Mouse (Mus musculus): ENCODE measurements around the gene Cyp27b1.

Cyp27b1 gene

DNA sequence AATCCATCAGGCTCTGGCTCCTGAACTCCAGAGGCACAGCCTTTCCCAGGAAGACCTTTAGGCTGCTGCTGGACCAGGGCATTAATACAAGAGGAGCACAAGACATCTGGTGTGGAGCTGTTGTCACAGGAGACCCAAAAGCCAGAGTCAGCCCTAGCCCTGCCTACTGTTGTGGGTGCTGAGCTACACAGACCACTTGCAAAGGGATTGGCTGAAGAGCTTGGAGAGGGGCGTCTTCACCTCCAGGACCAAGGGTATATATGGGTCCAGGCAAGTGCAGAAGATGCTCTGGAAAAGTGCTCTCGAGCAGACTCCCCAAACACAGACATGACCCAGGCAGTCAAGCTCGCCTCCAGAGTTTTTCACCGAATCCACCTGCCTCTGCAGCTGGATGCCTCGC, at the start of gene Cyp27b1:
TSS of gene Cyp27b1 (plus strand) at position 297 of the 400 bp plus-strand sequence.
- DNase-seq (ENCODE audit: extremely low read depth, low read depth): no peak

DNA sequence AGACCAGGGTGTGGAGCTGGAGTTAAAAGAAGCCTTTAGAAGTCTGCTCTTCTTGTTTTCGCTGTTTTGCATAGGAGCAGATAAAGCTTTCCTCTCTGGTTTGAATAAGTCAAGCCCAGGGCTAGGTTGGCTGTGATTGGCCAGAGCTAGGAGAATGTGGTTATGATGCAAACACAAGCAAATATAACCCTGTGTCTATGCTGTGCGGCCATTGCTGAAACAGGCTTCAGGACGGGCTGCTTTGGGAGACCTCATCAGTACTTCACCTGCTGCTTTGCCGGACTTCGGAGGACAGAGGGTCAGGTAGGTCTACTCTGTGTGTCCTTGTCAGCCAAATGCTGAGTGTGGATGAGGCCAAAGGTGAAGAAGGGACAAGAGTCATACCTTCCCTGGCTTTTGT, 47.5 kb upstream of the Cyp27b1 start, which contains the start of gene Avil:
TSS of gene Avil (plus strand) at position 181 of the 400 bp plus-strand sequence.
- DNase-seq (ENCODE audit: extremely low read depth, low read depth): no peak

DNA sequence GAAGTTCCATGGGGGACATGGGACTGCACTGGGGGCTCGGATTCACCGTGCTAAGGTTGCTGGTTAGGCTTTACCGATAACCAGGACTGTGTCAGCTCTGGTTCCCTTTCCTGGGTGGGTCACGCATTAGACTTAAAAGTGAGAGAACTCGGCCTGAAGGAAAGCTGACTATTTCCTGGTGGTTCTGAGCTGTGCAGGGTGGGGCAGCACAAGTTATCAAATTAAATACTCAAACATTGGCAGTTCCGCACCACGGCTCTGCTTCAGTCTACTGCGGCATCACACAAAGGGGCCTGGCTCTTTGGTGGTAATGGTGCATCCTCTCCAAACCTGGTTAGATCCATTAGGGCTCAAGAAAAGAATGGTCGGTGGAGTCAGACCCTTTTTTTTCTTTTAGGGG, 46.8 kb upstream of the Cyp27b1 start:
- no peak for DNase-seq (ENCODE audit: extremely low read depth, low read depth)

DNA sequence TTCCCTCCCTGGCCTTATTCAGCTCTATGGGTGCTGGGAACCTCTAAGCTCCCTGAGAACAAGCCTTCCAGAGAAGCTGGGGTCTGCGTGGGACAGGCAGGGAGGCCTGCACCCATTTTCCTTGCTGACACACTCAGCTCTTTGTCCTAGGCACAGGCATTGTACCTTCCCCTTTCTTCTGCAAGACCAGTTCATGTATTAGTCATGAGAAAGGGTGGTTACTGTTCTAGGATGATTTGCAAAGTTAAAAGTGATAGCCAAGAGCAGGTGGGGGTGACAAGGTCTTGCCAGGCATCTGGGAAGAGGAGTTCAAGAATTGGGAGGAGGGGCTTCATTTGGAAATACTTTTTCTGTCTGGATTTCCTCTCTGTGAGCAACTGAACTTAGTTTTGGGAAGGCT, 46.0 kb upstream of the Cyp27b1 start:
- no peak for DNase-seq (ENCODE audit: extremely low read depth, low read depth)

DNA sequence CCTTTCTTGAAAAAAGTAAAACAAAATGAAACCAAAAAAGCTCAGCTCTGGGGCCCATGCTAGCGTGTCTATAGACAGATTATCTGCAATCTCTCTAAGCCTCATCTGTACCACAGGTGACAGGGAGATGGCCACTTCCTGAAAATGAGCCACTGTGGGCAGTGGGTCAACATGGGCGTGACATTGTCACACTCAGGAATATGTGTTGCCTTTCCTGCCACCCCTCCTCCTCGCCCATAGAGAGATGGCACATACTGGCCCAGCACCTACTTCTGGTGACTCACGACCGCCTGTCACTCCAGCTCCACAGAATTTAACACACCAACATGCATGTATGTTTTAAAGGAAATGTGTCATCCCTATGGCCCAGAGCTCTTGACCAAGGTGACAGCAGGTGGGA, 45.3 kb upstream of the Cyp27b1 start:
- DNase-seq (ENCODE audit: extremely low read depth, low read depth): no peak

DNA sequence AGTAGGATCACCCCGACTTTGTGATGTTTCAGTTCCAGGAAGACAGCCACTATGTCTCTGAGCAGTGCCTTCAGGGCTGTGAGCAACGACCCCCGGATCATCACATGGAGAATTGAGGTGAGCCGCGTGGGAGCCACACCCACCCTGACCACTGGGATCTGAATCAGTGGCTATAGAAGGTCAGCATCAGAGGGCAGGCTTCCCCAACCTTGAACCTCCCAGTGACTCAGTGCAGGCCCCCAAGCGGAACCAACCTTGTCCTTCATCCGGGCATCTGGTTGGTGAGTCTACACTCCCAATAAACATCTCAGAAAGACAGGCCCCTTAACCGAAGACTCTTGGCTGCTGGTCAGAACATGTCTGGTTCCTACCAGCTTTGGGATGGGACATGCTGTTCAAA, 44.7 kb upstream of the Cyp27b1 start:
- no peak for DNase-seq (ENCODE audit: extremely low read depth, low read depth)

DNA sequence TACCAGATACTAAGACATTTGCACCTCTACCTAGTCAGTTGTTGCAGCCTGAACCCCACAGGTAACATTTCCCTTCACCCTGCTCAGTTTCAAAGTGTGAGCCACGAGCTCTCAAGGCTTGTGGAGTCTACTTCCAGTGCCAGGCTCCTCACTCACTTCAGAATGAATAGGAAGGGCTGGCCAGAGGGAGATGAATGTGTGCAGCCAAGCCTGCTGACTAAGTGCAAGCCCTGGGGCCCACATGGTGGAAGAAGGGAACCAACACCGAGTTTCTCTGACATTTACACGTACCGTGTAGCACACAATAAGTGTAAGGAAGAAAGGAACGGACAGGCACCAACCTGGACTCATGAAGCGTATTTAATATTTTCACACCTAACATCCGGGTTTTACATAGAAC, 44.2 kb upstream of the Cyp27b1 start:
- no peak for DNase-seq (ENCODE audit: extremely low read depth, low read depth)

DNA sequence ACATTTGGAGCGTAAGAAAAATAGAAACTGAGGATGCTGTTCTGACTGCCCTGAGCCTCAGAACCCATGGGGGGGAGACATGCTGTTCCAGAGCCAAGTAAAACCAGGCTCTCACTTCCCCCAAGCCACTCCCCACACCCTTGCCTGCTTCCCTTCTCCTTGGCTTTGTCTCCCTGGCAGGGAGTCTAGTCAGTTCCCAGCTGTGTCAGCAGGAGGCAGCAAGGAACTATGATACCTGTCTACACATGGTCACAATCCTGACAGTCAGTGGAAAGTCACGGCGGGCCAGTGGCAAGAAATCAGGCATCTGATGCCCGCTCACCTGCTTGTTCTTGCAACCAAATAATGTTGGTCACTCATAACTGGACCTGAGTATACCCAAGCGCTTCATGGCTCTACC, 31.6 kb upstream of the Cyp27b1 start:
- DNase-seq (ENCODE audit: extremely low read depth, low read depth): no peak

DNA sequence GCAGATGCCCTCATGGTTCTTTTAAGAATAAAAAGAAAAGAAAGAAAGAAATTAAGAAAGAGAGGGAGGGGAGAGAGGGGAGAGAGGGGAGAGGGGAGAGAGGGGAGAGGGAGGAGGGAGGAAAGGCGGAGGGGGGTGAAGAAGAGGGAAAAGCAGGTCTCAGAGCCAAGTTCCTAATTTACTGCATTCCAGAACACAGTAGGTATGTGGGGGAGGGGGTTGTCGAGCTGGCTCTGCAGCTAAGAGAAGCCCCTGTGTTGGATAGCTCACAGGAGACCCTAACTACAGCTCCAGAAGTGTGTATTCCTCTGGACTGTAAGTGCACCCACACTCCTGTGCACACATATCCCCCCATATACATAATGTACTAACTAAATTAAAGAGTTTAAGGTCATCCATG, 31.0 kb upstream of the Cyp27b1 start:
- DNase-seq (ENCODE audit: extremely low read depth, low read depth): no peak

DNA sequence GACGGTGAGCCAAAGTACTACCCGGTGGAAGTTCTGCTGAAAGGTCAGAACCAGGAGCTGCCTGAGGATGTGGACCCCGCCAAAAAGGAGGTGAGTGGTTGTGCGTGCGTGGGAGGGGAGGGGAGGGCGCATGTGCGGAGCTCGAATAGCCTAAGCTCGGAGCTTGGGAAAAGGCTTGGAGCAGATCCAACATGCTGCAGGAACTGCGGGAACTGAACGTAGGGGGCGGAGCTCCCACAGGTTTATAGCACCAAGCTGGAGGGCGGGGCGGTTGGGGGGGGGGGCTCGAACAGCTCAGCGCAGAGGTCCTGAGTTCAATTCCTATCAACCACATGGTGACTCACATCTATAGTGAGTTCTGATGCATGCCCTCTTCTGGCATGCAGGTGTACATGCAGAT, 29.6 kb upstream of the Cyp27b1 start:
- no peak for DNase-seq (ENCODE audit: extremely low read depth, low read depth)

DNA sequence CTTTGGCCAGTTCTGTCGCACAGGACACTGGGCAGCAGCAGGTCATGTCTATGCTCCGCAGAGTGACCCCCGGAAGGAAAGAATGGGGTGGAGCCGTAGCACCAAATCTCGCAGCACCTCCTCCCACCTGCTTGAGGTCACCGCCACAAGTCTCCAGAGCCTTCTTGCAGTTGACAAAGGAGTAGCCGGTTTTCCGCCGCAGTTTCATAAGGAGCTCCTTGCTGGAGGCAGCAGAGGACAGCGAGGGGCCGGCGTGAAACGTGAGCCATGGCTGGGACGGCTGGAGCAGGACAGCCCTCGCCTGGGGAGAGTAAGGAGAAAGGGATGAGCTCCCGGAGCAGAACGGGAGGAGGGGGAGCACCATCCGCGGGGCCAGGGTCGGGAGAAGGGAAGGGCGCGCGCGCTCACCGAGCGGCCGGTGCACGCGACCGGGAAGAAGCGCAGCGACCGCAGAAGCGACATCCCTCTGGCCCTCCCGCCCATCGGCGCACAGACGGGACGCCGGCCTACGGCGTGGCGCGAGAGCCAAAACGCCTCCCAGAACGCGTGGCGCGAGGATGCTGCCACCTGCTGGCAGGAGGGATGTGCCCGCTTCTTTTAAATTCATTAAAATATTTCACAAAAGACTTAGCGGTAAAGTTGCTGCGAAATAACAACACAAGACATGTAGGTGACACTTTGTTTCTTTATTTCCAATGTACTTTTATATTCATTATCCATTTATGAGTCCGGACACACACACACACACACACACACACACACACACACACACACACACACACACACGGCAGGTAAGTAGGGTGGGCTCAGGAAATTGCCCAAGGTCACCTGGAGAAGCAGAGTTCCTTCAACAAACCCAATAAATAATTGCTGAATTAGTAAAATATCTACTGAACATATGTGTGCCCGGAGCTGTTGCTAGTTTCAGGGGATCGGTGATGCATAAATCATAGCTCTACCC, 17.4 kb upstream of the Cyp27b1 start, which contains the start of gene Tsfm:
TSS of gene Tsfm (minus strand) at position 505 of the 961 bp plus-strand sequence.
- DNase-seq (ENCODE audit: extremely low read depth, low read depth): peak; percentile 65

DNA sequence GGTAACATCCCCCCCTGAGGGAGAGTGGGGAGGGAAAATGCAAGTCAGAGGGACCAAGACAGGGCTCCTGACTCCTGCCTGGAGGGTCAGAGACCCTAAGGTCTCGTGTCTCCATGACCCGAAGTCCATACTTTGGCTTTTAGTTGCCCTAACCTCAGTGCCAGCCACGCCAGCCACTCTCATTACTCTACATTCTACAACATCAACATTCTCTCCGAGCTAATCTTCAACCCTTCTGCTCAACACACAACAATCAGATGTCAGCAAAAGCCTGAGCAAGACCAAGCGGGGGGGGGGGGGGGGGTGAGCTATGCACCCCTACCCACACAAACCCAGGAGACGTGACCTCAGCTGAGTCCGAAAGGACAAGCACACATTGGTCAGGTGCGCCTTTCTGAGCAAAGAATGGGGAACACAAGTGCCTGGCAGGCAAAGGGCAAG, 14.7 kb upstream of the Cyp27b1 start:
- no peak for DNase-seq (ENCODE audit: extremely low read depth, low read depth)

DNA sequence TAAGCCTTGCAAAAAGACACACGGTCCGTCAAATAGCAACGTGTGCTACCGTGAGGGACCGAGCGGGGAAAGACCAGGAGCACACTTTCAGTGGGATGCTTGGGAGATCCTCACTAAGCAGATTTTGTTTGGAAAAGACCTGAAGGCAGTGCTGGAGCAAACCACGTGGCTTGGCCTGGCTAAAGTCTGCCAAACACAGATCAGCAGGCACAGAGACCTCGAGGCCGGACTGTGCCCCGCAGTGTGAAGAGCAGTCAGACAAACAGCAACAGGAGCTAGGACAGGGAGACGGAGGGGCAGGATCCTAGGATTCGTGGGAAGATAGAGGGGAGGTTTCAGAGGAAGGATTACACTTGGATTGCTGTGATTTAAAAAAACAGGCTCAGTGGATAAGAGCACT, 11.8 kb upstream of the Cyp27b1 start:
- DNase-seq (ENCODE audit: extremely low read depth, low read depth): no peak

DNA sequence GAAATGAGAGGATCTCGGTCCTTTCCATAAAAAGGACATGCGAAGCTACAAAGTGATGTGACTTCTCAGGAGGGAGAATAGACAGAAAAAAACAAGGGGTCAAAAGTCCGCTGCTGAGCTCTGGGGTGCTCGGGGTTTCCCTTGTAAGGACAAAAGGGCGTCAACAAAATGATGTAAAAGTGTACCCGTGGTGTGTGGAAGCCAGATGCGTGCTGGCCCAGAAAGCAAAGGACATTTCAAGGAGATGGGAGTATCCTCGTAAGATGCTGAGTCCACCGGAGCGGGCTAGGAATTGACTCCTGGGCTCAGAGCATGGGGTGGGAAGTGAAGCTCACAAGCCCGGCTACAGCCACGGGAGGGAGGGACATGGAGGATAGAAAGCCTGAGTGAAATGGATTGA, 10.4 kb upstream of the Cyp27b1 start:
- no peak for DNase-seq (ENCODE audit: extremely low read depth, low read depth)

DNA sequence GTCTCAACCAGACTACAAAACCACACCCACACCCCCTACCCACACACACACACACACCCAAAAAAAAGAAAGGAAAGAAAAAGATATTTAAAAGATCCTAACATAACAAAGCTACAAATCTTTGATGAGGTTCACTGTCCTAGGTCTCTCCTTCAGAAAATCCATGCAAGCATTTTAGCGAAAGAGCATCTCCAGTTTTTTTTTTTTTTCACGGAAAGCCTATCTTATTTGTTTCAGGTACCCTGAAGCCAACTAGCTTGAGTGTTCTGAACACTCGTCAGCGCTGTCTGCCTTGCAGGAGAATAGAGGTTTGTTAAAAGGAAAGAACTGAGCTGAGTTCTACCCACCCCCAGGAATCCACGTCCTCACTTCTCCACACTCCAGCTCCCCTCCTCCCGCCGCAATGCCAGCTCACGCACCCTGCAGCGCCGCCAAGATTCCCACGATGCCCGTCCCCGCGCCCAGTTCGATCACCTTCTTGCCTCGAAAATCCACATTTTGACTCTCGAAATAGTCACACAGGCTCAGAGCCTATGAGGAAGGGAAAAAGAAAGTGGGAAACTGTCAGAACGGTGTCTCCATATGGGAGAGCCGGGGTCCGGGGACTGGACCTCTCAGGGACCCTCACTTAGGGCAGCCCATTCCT, 7.4 kb upstream of the Cyp27b1 start:
- no peak for DNase-seq (ENCODE audit: extremely low read depth, low read depth)

DNA sequence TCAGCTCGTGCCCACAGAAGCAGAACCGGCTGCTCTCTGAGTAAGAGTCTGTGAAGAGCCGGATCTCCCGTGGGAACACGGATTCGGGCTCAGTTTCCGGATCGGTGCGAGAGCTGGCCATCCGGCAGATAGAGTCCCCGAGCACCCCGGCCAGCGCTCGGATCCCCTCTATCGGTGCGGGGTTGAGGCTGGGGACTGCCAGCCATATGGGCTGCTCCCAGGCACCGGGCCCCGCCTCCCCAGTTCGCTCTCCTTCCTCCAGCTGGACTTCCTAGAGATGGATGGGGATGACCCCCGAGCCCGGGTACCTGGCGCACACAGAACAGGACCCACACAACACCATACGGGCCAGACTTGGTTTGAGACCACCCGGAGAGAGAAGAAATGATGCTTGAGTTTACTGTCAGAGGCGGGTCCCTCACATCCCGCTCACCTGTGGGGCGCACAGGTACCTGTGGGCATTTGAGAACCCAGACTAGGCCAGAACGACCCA, 6.7 kb upstream of the Cyp27b1 start, which contains the start of the genes Mettl1 and Eef1akmt3:
TSS of gene Mettl1 (plus strand) at position 141 of the 493 bp plus-strand sequence.
TSS of gene Eef1akmt3 (minus strand) at position 240 of the 493 bp plus-strand sequence.
- DNase-seq (ENCODE audit: extremely low read depth, low read depth): no peak

DNA sequence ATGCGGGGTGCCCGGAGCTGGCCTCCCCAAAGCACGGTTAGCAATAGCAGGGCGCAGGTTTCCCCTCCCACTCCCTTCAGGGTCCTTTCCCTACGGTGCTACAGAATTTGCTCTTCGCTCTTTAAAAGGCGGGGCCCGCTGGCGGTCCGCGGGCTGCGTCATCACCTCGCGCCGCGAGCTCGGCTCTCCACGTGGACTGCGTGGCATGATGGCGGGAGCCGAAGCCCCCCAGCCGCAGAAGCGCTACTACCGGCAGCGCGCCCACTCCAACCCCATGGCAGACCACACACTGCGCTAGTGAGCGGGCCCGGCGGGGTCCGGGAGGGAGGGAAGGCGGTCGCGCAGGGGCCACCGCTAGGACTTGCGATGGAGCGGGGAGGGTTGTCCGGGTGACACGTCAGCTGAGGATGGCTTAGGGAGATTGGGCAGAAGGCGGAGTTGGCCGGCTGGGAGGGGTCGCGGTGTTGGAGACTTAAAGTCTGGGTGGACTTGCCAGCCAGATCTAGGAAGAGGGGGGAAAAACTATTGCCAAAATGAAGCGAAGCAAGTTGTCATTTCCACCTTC, 6.2 kb upstream of the Cyp27b1 start:
- DNase-seq (ENCODE audit: extremely low read depth, low read depth): peak; percentile 70

DNA sequence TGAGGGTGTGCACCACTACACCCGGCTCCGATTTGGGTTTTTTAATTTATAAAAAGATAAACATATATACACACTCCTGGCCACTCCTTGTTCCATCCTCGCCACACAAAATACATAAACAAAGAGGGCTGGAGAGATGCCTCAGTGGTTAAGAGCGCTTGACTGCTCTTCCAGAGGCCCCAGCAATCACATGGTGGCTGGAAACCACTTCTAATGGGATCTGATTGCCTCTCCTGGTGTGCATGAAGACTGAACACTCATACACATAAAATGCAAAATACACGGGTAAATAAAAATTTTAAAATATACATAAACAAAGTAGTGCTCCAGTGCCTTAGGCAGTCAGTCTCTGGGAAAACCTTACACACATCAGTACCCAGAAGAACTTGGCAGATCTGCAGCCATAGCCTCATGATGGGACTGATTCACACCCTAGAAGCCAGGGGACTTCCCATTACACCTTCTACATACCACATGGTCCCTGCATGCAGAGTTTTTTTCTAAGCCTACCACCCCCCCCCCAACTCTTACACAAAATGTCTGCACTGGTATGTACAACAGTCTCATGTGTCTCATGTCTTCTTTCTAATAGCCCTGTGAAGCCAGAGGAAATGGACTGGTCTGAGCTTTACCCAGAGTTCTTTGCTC, 5.5 kb upstream of the Cyp27b1 start:
- DNase-seq (ENCODE audit: extremely low read depth, low read depth): no peak

DNA sequence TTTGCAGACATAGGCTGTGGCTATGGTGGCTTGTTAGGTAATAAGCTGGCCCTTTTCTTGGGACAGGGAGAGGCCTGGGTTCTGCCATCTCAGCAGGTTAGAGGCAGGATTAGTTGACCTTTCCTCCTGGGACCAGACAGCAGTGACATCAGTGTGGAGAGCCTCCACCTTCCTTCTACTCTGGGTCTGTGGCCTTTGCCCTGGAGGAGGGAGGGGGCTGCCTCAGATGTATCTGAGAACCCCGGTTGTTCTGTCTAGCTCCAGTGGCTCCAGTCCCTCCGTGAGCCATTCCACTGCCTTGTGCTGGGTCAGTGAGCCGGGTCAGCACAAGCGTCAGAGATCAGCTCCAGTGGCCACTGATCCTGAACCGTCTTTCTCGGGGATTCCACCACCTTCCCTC, 4.9 kb upstream of the Cyp27b1 start:
- no peak for DNase-seq (ENCODE audit: extremely low read depth, low read depth)

DNA sequence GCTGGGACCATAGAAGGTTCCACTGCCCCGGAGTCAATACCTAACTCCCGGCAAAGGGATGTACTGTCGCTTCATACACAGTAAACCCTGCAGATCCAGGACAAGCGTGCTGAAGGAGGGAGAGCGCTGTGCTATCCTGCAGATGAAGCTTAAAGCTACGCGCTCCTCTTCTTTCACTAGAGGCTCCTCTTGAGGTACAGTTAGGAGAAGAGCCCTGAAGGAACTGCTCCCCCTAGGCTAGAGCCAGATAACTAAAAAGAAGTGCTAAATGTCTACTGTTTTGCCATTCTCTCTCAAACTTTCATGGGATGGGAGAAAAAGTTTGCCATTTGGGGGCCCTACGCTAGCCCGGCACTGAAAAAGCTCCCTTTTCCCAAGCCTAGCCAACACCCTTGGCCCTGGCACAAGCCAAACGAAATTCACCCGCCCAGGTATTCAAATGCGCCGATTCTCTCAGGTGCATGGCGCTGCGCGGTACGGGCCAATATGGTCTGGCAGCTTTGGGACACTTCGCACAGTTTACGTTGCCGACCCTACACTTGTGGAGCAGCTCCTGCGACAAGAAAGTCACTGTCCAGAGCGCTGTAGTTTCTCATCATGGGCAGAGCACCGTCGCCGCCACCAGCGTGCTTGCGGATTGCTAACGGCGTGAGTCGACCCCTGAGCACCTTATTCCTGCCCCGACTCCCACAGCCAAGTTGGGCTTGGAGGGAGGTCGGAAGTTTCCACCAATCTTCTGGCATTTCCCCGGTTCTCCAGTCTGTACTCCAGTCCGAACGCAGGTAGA, 751 bp downstream of the Cyp27b1 start:
- no peak for DNase-seq (ENCODE audit: extremely low read depth, low read depth)
